Mouse (Mus musculus): ENCODE data around the gene Batf.

DNA sequence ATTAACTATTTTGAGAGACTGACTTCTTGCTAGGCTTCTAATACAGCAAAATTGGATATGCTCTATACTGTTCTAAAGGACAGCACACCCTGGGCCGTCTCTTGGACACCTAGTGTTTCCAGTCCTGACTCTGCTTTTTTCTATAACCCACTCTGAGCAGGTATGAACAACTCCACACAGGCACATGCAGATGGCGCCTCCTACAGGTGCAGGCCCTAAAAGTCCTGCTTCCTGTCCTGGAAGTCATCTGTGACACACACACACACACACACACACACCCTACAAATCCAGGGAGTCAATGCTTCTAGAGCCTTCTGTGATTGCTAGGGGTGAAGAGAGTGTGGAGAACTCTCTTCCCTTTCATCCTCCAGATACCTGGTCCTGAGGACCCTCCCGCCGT is 40.8 kb upstream of the Batf start:
- TF ChIP-seq CTCF (IDR thresholded peaks at IDR 0.05; ENCODE audit: control insufficient read depth, insufficient read depth, insufficient read length) (no peak), USF1 (IDR thresholded peaks at IDR 0.05; ENCODE audit: low read depth) (no peak), MYOD1 (IDR thresholded peaks at IDR 0.05; ENCODE audit: control insufficient read depth, insufficient read length, low read depth) (no peak), MAX (IDR thresholded peaks at IDR 0.05) (no peak), CEBPB (IDR thresholded peaks at IDR 0.05; ENCODE audit: low read depth) (no peak)

Data from C2C12 (cell line).